In the genomic region with DNA sequence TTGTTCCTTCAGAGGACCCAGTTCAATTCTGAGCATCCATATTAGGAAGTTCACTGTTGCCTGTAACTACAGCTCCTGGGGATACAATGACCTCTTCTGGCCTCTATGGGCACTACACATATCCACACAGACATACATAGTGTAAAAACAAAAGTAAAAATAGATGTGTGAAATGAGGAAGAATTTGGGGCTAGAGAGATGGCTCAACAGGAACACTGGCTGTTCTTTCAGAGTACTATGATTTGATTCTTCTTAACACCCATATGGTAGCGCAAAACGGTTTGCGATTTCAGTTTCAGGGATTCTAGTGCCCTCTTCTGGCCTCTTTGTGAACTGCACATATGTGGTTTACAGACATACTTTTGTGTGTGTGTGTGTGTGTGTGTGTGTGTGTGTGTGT, we compare ENCODE assay signal across 9 mouse cellular contexts. TPM values are rescaled to one million over a fixed set of nuclear protein-coding genes. Genes with fewer than 3 reads are reported as not detected.
DNase-seq lines count a peak whose midpoint lies in the region; TF ChIP-seq lines count a peak whose summit lies in the region.
"Had no signal": no experiment of that assay in that cellular context is flagged by ENCODE, and none has a peak within 500 bp of the region (broad histone marks: within the 10 kb centered on the region; RNA-seq: fewer than 3 reads in every experiment).

No protein-coding gene starts in this region.

- H3K27ac ChIP-seq in left cerebral cortex, adult 2 months = no peak overlapping the region
- H3K27ac ChIP-seq: lung, embryonic 15.5 days had no signal

- no peak overlapping the region for H3K4me3 ChIP-seq in left cerebral cortex, adult 2 months
- H3K4me3 ChIP-seq: lung, embryonic 15.5 days had no signal

- TF ChIP-seq CTCF in left cerebral cortex, adult 2 months (IDR thresholded peaks at IDR 0.05) = peak; percentile 39

- DNase-seq in adrenal gland, adult (ENCODE audit: inconsistent age in 2 of 2, low spot score in 1 of 2) = peak; percentile 2 to 55
- no peak for DNase-seq in adrenal gland, adult 8-10 months
- no peak for DNase-seq in left cerebral cortex, adult 2 months (ENCODE audit: extremely low spot score in 1 of 2, low spot score in 2 of 2)
- DNase-seq in left cerebral cortex, postnatal 36 days (ENCODE audit: low spot score in 2 of 2) = no peak
- peak; percentile 9 for DNase-seq in adrenal gland, postnatal 14 days
- DNase-seq in heart, postnatal 4 days = peak; percentile 32
- DNase-seq in lung, postnatal 14 days = peak; percentile 19
- no peak for DNase-seq in ovary, postnatal 10 days (ENCODE audit: low spot score)

- intact Hi-C loops in left cerebral cortex, adult 2 months (cut with DNase I) = no loop called here
- intact Hi-C loops in left cerebral cortex, postnatal 36 days (cut with DNase I) = no loop called here

RNA-seq across cellular contexts. Expression of gene 5430427O19Rik, which starts 48.9 kb away (rescaled TPM):
- under 1 TPM; 0.21 to 0.71 (median 0.50) TPM for total RNA-seq in adrenal gland, adult 8-10 months (2022)
- under 1 TPM; 0.18 to 0.35 TPM for total RNA-seq in left cerebral cortex, adult 2 months (2021)
- total RNA-seq in left cerebral cortex, postnatal 36 days (2021) = under 1 TPM; 0.12 to 0.14 TPM
- 0.19 and 0.45 TPM in 2 replicates for total RNA-seq in adrenal gland, postnatal 14 days (2021)
- under 1 TPM in 1 of 2 experiments, not detected in 1; 0.07 TPM for total RNA-seq in heart, postnatal 4 days (2021)

Comparison
In these comparisons a context has a peak if more than half of its experiments do, and no peak if none do; other contexts are left out.
1. DNase-seq: peak in adrenal gland, adult (2 of 2), adrenal gland, postnatal 14 days (single experiment), heart, postnatal 4 days (single experiment) and lung, postnatal 14 days (single experiment); none in adrenal gland, adult 8-10 months (single experiment), left cerebral cortex, adult 2 months (0 of 2), left cerebral cortex, postnatal 36 days (0 of 2) and ovary, postnatal 10 days (single experiment).